In genomic region chr15:98614551-98614950, GRCm38 (mm10) we compare ENCODE assay signal across 10 mouse cellular contexts. TPM values are rescaled to one million over a fixed set of nuclear protein-coding genes. Genes with fewer than 3 reads are reported as not detected.
DNase-seq lines count a peak whose midpoint lies in the region; TF ChIP-seq lines count a peak whose summit lies in the region.
"Had no signal": no experiment of that assay in that cellular context is flagged by ENCODE, and none has a peak within 500 bp of the region (broad histone marks: within the 10 kb centered on the region; RNA-seq: fewer than 3 reads in every experiment).

No protein-coding gene starts in this region.

- no peak overlapping the region for H3K27ac ChIP-seq in gastrocnemius, adult 2 months
- H3K27ac ChIP-seq: liver, embryonic 15.5 days had no signal

- no peak overlapping the region for H3K4me3 ChIP-seq in gastrocnemius, adult 2 months
- H3K4me3 ChIP-seq: liver, embryonic 15.5 days had no signal

- intact Hi-C loops in gastrocnemius, adult 2 months (cut with DNase I), result no loop called here

- DNase-seq in gastrocnemius, adult 2 months, result peak; percentile 63
- no peak for DNase-seq in gastrocnemius, adult 18-20 months (ENCODE audit: low spot score)
- DNase-seq in urinary bladder, postnatal 14 days (ENCODE audit: low spot score), result peak; percentile 42
- DNase-seq in urinary bladder, postnatal 4 days (ENCODE audit: low spot score in 2 of 2), result no peak
- peak; percentile 79 for DNase-seq in kidney, postnatal 14 days
- DNase-seq in embryo, embryonic 9.5 days (ENCODE audit: extremely low spot score), result no peak
- no peak for DNase-seq in layer of hippocampus, adult 18-20 months (ENCODE audit: low spot score in 2 of 2)
- DNase-seq in thymus, postnatal 25 days, result no peak
- DNase-seq: gastrocnemius, postnatal 36 days had no signal

- no peak for TF ChIP-seq CTCF in gastrocnemius, adult 2 months (IDR thresholded peaks at IDR 0.05)

RNA-seq across cellular contexts. Expression of gene Adcy6, which starts 4.7 kb away (rescaled TPM):
- total RNA-seq in gastrocnemius, adult 2 months (2021), result 10 to 100 TPM; 22.8 to 23.1 TPM
- 10 to 100 TPM; 14.3 to 17.9 TPM for total RNA-seq in gastrocnemius, adult 18-20 months (2021)
- total RNA-seq in layer of hippocampus, adult 18-20 months (2021), result 10 to 100 TPM; 46.5 to 48.2 TPM

RNA-seq across cellular contexts. Expression of gene Cacnb3, which starts 16.1 kb away (rescaled TPM):
- total RNA-seq in gastrocnemius, adult 2 months (2021), result 1 to 10 TPM; 1.8 to 2.2 TPM
- total RNA-seq in gastrocnemius, adult 18-20 months (2021), result under 1 TPM; 0.64 to 0.85 TPM
- total RNA-seq in layer of hippocampus, adult 18-20 months (2021), result 100 to 1,000 TPM; 217 to 222 TPM

RNA-seq across cellular contexts. Expression of gene 4930415O20Rik, which starts 43.7 kb away (rescaled TPM):
- total RNA-seq in gastrocnemius, adult 2 months (2021), result 1 to 10 TPM in 1 of 2 experiments, not detected in 1; 1.2 TPM
- total RNA-seq in gastrocnemius, adult 18-20 months (2021), result under 1 TPM in 1 of 2 experiments, not detected in 1; 0.91 TPM
- not detected for total RNA-seq in layer of hippocampus, adult 18-20 months (2021)

RNA-seq across cellular contexts. Expression of gene Ccnt1, which starts 43.8 kb away (rescaled TPM):
- 10 to 100 TPM; 20.4 to 20.5 TPM for total RNA-seq in gastrocnemius, adult 2 months (2021)
- 10 to 100 TPM; 21.1 to 24.3 TPM for total RNA-seq in gastrocnemius, adult 18-20 months (2021)
- 10 to 100 TPM; 39.6 to 43.9 TPM for total RNA-seq in layer of hippocampus, adult 18-20 months (2021)

RNA-seq across cellular contexts. Expression of gene Ddx23, which starts 48.1 kb away (rescaled TPM):
- 10 to 100 TPM; 66.3 to 67.4 TPM for total RNA-seq in gastrocnemius, adult 2 months (2021)
- total RNA-seq in gastrocnemius, adult 18-20 months (2021), result 10 to 100 TPM; 65.7 to 83.1 TPM
- total RNA-seq in layer of hippocampus, adult 18-20 months (2021), result 100 to 1,000 TPM in 1 of 2 experiments, 10 to 100 TPM in 1; 89.8 to 108 TPM

Comparison
In these comparisons a context has a peak if more than half of its experiments do, and no peak if none do; other contexts are left out.
1. DNase-seq: peak in gastrocnemius, adult 2 months (single experiment), urinary bladder, postnatal 14 days (single experiment) and kidney, postnatal 14 days (single experiment); none in gastrocnemius, adult 18-20 months (single experiment), urinary bladder, postnatal 4 days (0 of 2), embryo, embryonic 9.5 days (single experiment), layer of hippocampus, adult 18-20 months (0 of 2) and thymus, postnatal 25 days (single experiment).
2. RNA of gene Cacnb3, which starts 16.1 kb away (total RNA-seq): 217 to 222 TPM in layer of hippocampus, adult 18-20 months; 1.8 to 2.2 TPM in gastrocnemius, adult 2 months and 0.64 to 0.85 TPM in gastrocnemius, adult 18-20 months; every median in the first group is over 10 times any median in the second.